Comparison of ENCODE assay signal across 9 mouse cellular contexts in genomic region chr11:51915656-51916032, GRCm38 (mm10). TPM values are rescaled to one million over a fixed set of nuclear protein-coding genes. Genes with fewer than 3 reads are reported as not detected.
DNase-seq lines count a peak whose midpoint lies in the region; ATAC-seq and TF ChIP-seq lines count a peak whose summit lies in the region.
"Had no signal": no experiment of that assay in that cellular context is flagged by ENCODE, and none has a peak within 500 bp of the region (broad histone marks: within the 10 kb centered on the region; RNA-seq: fewer than 3 reads in every experiment).

No protein-coding gene starts in this region.

- H3K4me1 ChIP-seq in heart, embryonic 12.5 days (replicated peaks): peaks cover 25% of the 10 kb centered on the region
- peaks cover 8 to 14% of the 10 kb centered on the region in 2 experiments for H3K4me1 ChIP-seq in ES-E14 (ENCODE audit: control insufficient read depth in 2 of 2, insufficient read depth in 2 of 2, low read length in 2 of 2, poor library complexity in 1 of 2)
- peaks cover 17% of the 10 kb centered on the region for H3K4me1 ChIP-seq in hindbrain, embryonic 13.5 days (replicated peaks)
- peaks cover 15% of the 10 kb centered on the region for H3K4me1 ChIP-seq in midbrain, embryonic 12.5 days

- in situ Hi-C loops in ES-E14 (cut with MboI; ENCODE audit: low sequenced_read_pairs in 2 of 2, unreplicated experiment in 2 of 2): no loop called here

- peak overlapping the region; percentile 90 for H3K27ac ChIP-seq in heart, embryonic 12.5 days (ENCODE audit: poor library complexity, severe bottlenecking)
- no peak overlapping the region for H3K27ac ChIP-seq in ES-E14 (ENCODE audit: insufficient read depth, low read depth, low read length, poor library complexity, severe bottlenecking)
- no peak overlapping the region for H3K27ac ChIP-seq in hindbrain, embryonic 13.5 days
- no peak overlapping the region for H3K27ac ChIP-seq in midbrain, embryonic 12.5 days (replicated peaks)

- no peaks in the 10 kb centered on the region for H3K9me3 ChIP-seq in heart, embryonic 12.5 days (replicated peaks)
- H3K9me3 ChIP-seq in ES-E14 (ENCODE audit: control insufficient read depth, insufficient read depth, low read depth, low read length): no peaks in the 10 kb centered on the region
- no peaks in the 10 kb centered on the region for H3K9me3 ChIP-seq in hindbrain, embryonic 13.5 days
- no peaks in the 10 kb centered on the region for H3K9me3 ChIP-seq in midbrain, embryonic 12.5 days
- H3K9me3 ChIP-seq: G1E had no signal

- ATAC-seq in heart, embryonic 12.5 days (ENCODE audit: insufficient number of reproducible peaks, low FRiP score): 0 out of 2 replicates have a peak, but pooled peaks have one; percentile 9
- no peak for ATAC-seq in hindbrain, embryonic 13.5 days (ENCODE audit: low FRiP score)
- no peak for ATAC-seq in midbrain, embryonic 12.5 days (ENCODE audit: low FRiP score, low read depth)

- peak overlapping the region; percentile 78 for H3K4me2 ChIP-seq in heart, embryonic 12.5 days
- peak overlapping the region; percentile 54 for H3K4me2 ChIP-seq in hindbrain, embryonic 13.5 days
- H3K4me2 ChIP-seq in midbrain, embryonic 12.5 days (replicated peaks): peak overlapping the region; percentile 54

- H3K36me3 ChIP-seq in heart, embryonic 12.5 days: no peaks in the 10 kb centered on the region
- no peaks in the 10 kb centered on the region for H3K36me3 ChIP-seq in ES-E14 (ENCODE audit: control insufficient read depth, insufficient read depth, low read length, poor library complexity, severe bottlenecking)
- no peaks in the 10 kb centered on the region for H3K36me3 ChIP-seq in hindbrain, embryonic 13.5 days
- H3K36me3 ChIP-seq in midbrain, embryonic 12.5 days: no peaks in the 10 kb centered on the region
- H3K36me3 ChIP-seq: G1E had no signal

- DNase-seq in heart, adult 11 months: no peak
- no peak for DNase-seq in ES-E14 (ENCODE audit: low read depth, low spot score)
- no peak for DNase-seq in layer of hippocampus, postnatal 25 days (ENCODE audit: extremely low spot score in 1 of 2, low spot score in 1 of 2)
- no peak for DNase-seq in gastrocnemius, adult 8-10 months (ENCODE audit: low spot score in 2 of 2)
- DNase-seq in ovary, postnatal 36 days (ENCODE audit: low spot score): no peak

- H3K4me3 ChIP-seq in heart, embryonic 12.5 days: peak overlapping the region; percentile 44
- H3K4me3 ChIP-seq in ES-E14 (ENCODE audit: insufficient read depth in 1 of 2, low read depth in 1 of 2, low read length in 2 of 2, poor library complexity in 1 of 2, severe bottlenecking in 1 of 2): peak overlapping the region in 1 of 2 experiments; percentile 52; a peak in 2 of 4 replicates
- H3K4me3 ChIP-seq in hindbrain, embryonic 13.5 days: peak overlapping the region; percentile 26
- no peak overlapping the region for H3K4me3 ChIP-seq in midbrain, embryonic 12.5 days

- H3K9ac ChIP-seq in heart, embryonic 12.5 days: no peak overlapping the region
- peak overlapping the region; percentile 9; the same call in 1 of the 2 replicates for H3K9ac ChIP-seq in ES-E14 (ENCODE audit: insufficient read depth, low read depth, low read length, poor library complexity, severe bottlenecking)
- peak overlapping the region; percentile 40 for H3K9ac ChIP-seq in hindbrain, embryonic 13.5 days
- H3K9ac ChIP-seq in midbrain, embryonic 12.5 days (replicated peaks): peak overlapping the region; percentile 15; the same call in 1 of the 2 replicates

- H3K27me3 ChIP-seq in heart, embryonic 12.5 days (replicated peaks): no peaks in the 10 kb centered on the region
- H3K27me3 ChIP-seq in hindbrain, embryonic 13.5 days: no peaks in the 10 kb centered on the region
- H3K27me3 ChIP-seq in midbrain, embryonic 12.5 days: no peaks in the 10 kb centered on the region

- 12% methylated on average over 8 of the region's 8 CpGs for WGBS in heart, embryonic 12.5 days
- 23% methylated on average over 8 of the region's 8 CpGs for WGBS in hindbrain, embryonic 13.5 days
- 22% methylated on average over 8 of the region's 8 CpGs for WGBS in midbrain, embryonic 12.5 days

TF ChIP-seq in ES-E14, 5 proteins besides CTCF, POLR2A, EP300 and RAD21:
- TF ChIP-seq ZNF384 (IDR thresholded peaks at IDR 0.05; ENCODE audit: low read depth, low read length): no peak
- TF ChIP-seq MAFK (IDR thresholded peaks at IDR 0.05; ENCODE audit: insufficient read depth, low read depth, low read length): no peak
- TF ChIP-seq ZC3H11A (IDR thresholded peaks at IDR 0.05; ENCODE audit: borderline replicate concordance, low read depth, low read length): no peak
- no peak for TF ChIP-seq HCFC1 (IDR thresholded peaks at IDR 0.05; ENCODE audit: borderline replicate concordance, insufficient read depth, low read length)
- TF ChIP-seq CHD2 (IDR thresholded peaks at IDR 0.05; ENCODE audit: low read depth, low read length): no peak

RNA-seq across cellular contexts. Expression of gene Cdkn2aipnl, which starts 51.8 kb away (rescaled TPM):
- polyA plus RNA-seq in heart, embryonic 12.5 days (2016; fragmentation: Nextera tagmentation; extraction: Ambion mirVana): 70.8 and 73.4 TPM in 2 replicates
- total RNA-seq in ES-E14 (2012; rRNA removed): 49.4 and 61.7 TPM in 2 replicates
- polyA plus RNA-seq in hindbrain, embryonic 13.5 days (2015; fragmentation: Nextera tagmentation; extraction: Ambion mirVana): 113 TPM in 2 replicates
- polyA plus RNA-seq in midbrain, embryonic 12.5 days (2016; fragmentation: Nextera tagmentation; extraction: Ambion mirVana): 110 and 117 TPM in 2 replicates
- 10 to 100 TPM; 32.7 to 35.0 TPM for total RNA-seq in layer of hippocampus, postnatal 25 days (2021)
- 10 to 100 TPM; 26.1 to 41.4 (median 30.0) TPM for total RNA-seq in gastrocnemius, adult 8-10 months (2022)

RNA-seq across cellular contexts. Expression of gene Jade2, which starts 58.2 kb away (rescaled TPM):
- 0.57 and 0.81 TPM in 2 replicates for polyA plus RNA-seq in heart, embryonic 12.5 days (2016; fragmentation: Nextera tagmentation; extraction: Ambion mirVana)
- total RNA-seq in ES-E14 (2012; rRNA removed): 11.5 and 11.8 TPM in 2 replicates
- 0.23 and 0.32 TPM in 2 replicates for polyA plus RNA-seq in hindbrain, embryonic 13.5 days (2015; fragmentation: Nextera tagmentation; extraction: Ambion mirVana)
- 0.43 and 0.48 TPM in 2 replicates for polyA plus RNA-seq in midbrain, embryonic 12.5 days (2016; fragmentation: Nextera tagmentation; extraction: Ambion mirVana)
- total RNA-seq in layer of hippocampus, postnatal 25 days (2021): 10 to 100 TPM; 28.4 to 29.7 TPM
- 10 to 100 TPM in 1 of 4 experiments, 1 to 10 TPM in 3; 4.4 to 10.0 (median 9.1) TPM for total RNA-seq in gastrocnemius, adult 8-10 months (2022)
